Mouse (Mus musculus): Measurements from ENCODE around the gene Rerg. TPM values are rescaled to one million over a fixed set of nuclear protein-coding genes. Genes with fewer than 3 reads are reported as not detected.

Gene Rerg
- polyA plus RNA-seq, 1 experiment from 2014 or later, result 1.6 TPM

DNA sequence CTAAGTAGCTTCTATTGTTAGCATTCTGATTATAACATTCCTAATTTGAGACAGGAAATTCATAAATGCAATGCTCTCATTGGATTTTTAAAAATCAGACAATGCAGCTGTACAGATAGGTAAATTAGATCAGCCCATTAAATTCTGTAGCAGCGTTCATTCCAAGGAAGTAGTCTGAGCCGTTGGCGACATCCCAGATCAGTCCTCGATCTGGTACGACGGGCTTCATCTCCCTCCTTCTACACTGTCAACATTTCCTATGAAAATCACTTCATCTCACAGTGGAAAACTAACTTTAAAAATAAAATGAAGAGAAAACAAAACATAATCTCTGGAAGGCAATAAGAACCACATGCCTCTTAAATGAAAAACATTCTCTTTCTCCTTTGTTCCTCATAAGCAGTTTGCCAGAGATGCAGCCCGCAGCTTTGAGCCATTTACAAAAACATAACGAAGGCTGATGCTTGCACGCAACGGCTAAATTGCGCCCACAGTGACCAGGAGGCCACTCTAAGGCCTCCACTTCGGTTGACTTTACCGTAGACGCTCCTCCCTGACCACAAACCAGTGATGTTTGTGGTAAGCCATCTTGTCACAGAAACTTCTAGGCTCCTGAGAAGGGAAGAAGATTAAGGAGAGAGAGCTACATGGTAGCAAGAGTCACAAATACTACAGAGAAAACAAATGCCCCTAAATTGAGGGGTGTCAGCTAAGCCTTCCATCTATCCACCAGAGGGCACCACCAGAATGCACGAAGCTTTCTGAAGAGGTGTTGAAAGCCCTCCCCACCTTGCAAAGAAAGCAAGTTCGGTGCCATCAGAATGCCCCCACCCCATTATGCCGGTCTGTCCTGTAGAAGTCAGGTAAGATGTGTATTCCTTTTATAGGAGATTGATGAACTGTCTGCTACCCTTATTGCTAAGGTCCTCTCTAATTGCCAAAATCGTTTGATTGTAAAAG is 71.8 kb downstream of the Rerg start:
- DNase-seq (ENCODE audit: low spot score), result no peak
- no peak overlapping the region for H3K9ac ChIP-seq (ENCODE audit: low read length)
- H3K27me3 ChIP-seq (ENCODE audit: control insufficient read depth, insufficient read depth, low read length), result no peaks in the 10 kb centered on the region
- H3K27ac ChIP-seq (ENCODE audit: low read depth, low read length), result no peak overlapping the region
- ATAC-seq (replicated peaks; ENCODE audit: low FRiP score), result no peak
- H3K4me3 ChIP-seq (ENCODE audit: low read depth, low read length), result no peak overlapping the region
- H3K4me1 ChIP-seq (replicated peaks; ENCODE audit: control insufficient read depth, insufficient read depth, low read length), result no peaks in the 10 kb centered on the region
- WGBS, result 71% methylated on average over 18 of the region's 18 CpGs
- no peak overlapping the region for H3K4me2 ChIP-seq (ENCODE audit: low read depth, low read length, severe bottlenecking)
- no peaks in the 10 kb centered on the region for H3K9me3 ChIP-seq (ENCODE audit: control insufficient read depth, low read length)
- no peaks in the 10 kb centered on the region for H3K36me3 ChIP-seq (ENCODE audit: control insufficient read depth, insufficient read depth, low read length)

- no peak overlapping the region for H3K27ac ChIP-seq (ENCODE audit: low read depth, low read length)
- no peaks in the 10 kb centered on the region for H3K4me1 ChIP-seq (replicated peaks; ENCODE audit: control insufficient read depth, insufficient read depth, low read length)
- no peak overlapping the region for H3K9ac ChIP-seq (ENCODE audit: low read length)
- ATAC-seq (replicated peaks; ENCODE audit: low FRiP score) (no peak), DNase-seq (ENCODE audit: low spot score) (no peak)
- H3K36me3 ChIP-seq (ENCODE audit: control insufficient read depth, insufficient read depth, low read length), result no peaks in the 10 kb centered on the region
- no peaks in the 10 kb centered on the region for H3K9me3 ChIP-seq (ENCODE audit: control insufficient read depth, low read length)
- 87% methylated on average over 2 of the region's 2 CpGs for WGBS
- no peak overlapping the region for H3K4me2 ChIP-seq (ENCODE audit: low read depth, low read length, severe bottlenecking)
- no peak overlapping the region for H3K4me3 ChIP-seq (ENCODE audit: low read depth, low read length)
- H3K27me3 ChIP-seq (ENCODE audit: control insufficient read depth, insufficient read depth, low read length), result no peaks in the 10 kb centered on the region
Observed at GRCm38 (mm10) chr6:137094475-137094874, 75.8 kb downstream of the Rerg start.

DNA sequence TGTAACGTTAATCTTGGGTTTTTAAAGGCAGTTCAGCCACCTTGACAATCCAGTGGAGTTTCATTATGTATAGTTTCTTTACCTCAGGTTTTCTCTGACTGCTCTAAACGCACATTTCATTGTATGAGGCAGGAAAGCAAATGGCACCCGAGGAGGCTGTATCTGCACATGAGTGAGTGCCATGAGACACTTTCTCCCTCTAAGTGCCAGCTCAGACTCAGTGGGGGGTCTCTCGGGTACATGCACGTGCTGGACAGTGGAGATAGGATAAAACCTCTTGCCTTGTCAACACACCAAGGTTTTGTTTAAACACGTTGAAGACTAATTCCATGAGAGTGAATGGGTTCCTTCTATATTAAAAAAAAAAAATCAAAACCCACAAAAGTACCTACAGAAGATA is 81.8 kb downstream of the Rerg start:
- no peak overlapping the region for H3K27ac ChIP-seq (ENCODE audit: low read depth, low read length)
- ATAC-seq (replicated peaks; ENCODE audit: low FRiP score), result no peak
- no peaks in the 10 kb centered on the region for H3K9me3 ChIP-seq (ENCODE audit: control insufficient read depth, low read length)
- DNase-seq (ENCODE audit: low spot score), result no peak
- H3K36me3 ChIP-seq (ENCODE audit: control insufficient read depth, insufficient read depth, low read length), result no peaks in the 10 kb centered on the region
- no peaks in the 10 kb centered on the region for H3K27me3 ChIP-seq (ENCODE audit: control insufficient read depth, insufficient read depth, low read length)
- no peak overlapping the region for H3K4me3 ChIP-seq (ENCODE audit: low read depth, low read length)
- WGBS, result 74% methylated on average over 6 of the region's 6 CpGs
- no peak overlapping the region for H3K9ac ChIP-seq (ENCODE audit: low read length)
- no peak overlapping the region for H3K4me2 ChIP-seq (ENCODE audit: low read depth, low read length, severe bottlenecking)
- H3K4me1 ChIP-seq (replicated peaks; ENCODE audit: control insufficient read depth, insufficient read depth, low read length), result no peaks in the 10 kb centered on the region

DNA sequence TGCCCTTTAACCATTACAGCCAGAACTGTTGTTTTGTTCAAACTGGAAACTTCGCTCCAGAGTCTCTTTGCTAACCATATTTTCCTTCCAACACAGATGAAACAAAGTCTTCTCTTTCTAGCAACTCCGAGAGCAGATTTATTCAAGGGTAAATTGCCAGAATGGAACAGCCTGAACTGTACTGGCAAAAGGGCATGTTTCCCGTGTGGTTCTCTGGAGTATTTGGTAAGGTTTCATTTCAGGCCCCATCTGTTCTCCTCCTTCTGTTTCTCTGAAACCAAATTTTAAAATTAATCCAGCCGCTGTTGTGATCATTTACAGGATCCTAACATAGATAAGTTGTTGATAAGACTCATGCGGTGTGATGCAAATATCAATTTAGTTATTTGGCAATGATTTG is 82.3 kb downstream of the Rerg start:
- no peak for DNase-seq (ENCODE audit: low spot score)

DNA sequence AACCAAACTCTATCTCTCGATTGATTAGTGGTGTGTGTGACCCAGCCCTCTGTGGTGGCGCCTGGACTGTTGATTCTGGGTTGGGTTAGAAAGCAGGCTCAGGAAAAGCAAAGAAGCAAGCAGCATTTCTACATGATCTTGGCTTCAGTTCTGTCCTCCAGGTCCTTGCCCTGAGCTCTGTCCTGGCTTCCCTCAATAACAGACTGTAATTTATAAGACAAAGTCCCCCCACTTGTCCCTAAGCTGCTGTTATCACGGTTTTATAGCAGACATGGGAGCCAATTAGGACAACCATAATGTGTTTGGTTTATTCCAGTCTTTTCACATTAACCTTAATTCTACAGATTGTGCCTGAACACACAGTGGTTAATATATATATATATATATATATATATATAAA is 82.8 kb downstream of the Rerg start:
- no peaks in the 10 kb centered on the region for H3K27me3 ChIP-seq (ENCODE audit: control insufficient read depth, insufficient read depth, low read length)
- no peak overlapping the region for H3K27ac ChIP-seq (ENCODE audit: low read depth, low read length)
- ATAC-seq (replicated peaks; ENCODE audit: low FRiP score) (no peak), DNase-seq (ENCODE audit: low spot score) (no peak)
- H3K9ac ChIP-seq (ENCODE audit: low read length), result no peak overlapping the region
- 84% methylated on average over 3 of the region's 3 CpGs for WGBS
- H3K36me3 ChIP-seq (ENCODE audit: control insufficient read depth, insufficient read depth, low read length), result no peaks in the 10 kb centered on the region
- no peak overlapping the region for H3K4me2 ChIP-seq (ENCODE audit: low read depth, low read length, severe bottlenecking)
- H3K4me1 ChIP-seq (replicated peaks; ENCODE audit: control insufficient read depth, insufficient read depth, low read length), result no peaks in the 10 kb centered on the region
- H3K4me3 ChIP-seq (ENCODE audit: low read depth, low read length), result no peak overlapping the region
- H3K9me3 ChIP-seq (ENCODE audit: control insufficient read depth, low read length), result no peaks in the 10 kb centered on the region

More for the DNA sequence above, 82.3 kb downstream of the Rerg start:
- ATAC-seq (replicated peaks; ENCODE audit: low FRiP score), result no peak
- no peak overlapping the region for H3K27ac ChIP-seq (ENCODE audit: low read depth, low read length)
- H3K9ac ChIP-seq (ENCODE audit: low read length), result no peak overlapping the region
- H3K4me1 ChIP-seq (replicated peaks; ENCODE audit: control insufficient read depth, insufficient read depth, low read length), result no peaks in the 10 kb centered on the region
- no peak overlapping the region for H3K4me2 ChIP-seq (ENCODE audit: low read depth, low read length, severe bottlenecking)
- no peaks in the 10 kb centered on the region for H3K9me3 ChIP-seq (ENCODE audit: control insufficient read depth, low read length)
- H3K4me3 ChIP-seq (ENCODE audit: low read depth, low read length), result no peak overlapping the region
- no peaks in the 10 kb centered on the region for H3K27me3 ChIP-seq (ENCODE audit: control insufficient read depth, insufficient read depth, low read length)
- WGBS, result 88% methylated on average over 5 of the region's 5 CpGs
- H3K36me3 ChIP-seq (ENCODE audit: control insufficient read depth, insufficient read depth, low read length), result no peaks in the 10 kb centered on the region

DNA sequence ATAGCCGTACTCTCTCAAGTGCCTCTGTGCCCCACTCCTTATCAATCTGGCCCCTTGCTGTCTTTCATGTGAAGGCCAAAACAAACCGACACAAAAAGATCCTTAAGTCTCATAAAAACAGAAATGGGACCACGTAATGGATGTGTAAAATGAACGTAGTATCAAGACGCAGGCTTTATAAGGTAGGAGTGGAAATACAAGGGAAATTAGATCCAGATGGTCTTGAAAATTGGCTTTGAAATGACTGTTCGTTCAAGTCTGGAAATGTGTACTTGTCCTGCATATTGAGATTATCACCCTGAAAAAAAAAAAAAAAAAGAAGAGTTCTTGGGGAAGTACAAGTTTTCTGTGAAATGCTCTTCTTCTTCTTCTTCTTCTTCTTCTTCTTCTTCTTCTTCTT is 90.6 kb downstream of the Rerg start:
- Histone ChIP-seq H3K9me3 (ENCODE audit: control insufficient read depth, low read length) (no peaks in the 10 kb centered on the region), H3K27me3 (ENCODE audit: control insufficient read depth, insufficient read depth, low read length) (no peaks in the 10 kb centered on the region), H3K4me1 (replicated peaks; ENCODE audit: control insufficient read depth, insufficient read depth, low read length) (no peaks in the 10 kb centered on the region), H3K9ac (ENCODE audit: low read length) (no peak overlapping the region), H3K36me3 (ENCODE audit: control insufficient read depth, insufficient read depth, low read length) (no peaks in the 10 kb centered on the region), H3K4me3 (ENCODE audit: low read depth, low read length) (no peak overlapping the region), H3K4me2 (ENCODE audit: low read depth, low read length, severe bottlenecking) (no peak overlapping the region), H3K27ac (ENCODE audit: low read depth, low read length) (no peak overlapping the region)
- 85% methylated on average over 6 of the region's 6 CpGs for WGBS
- ATAC-seq (replicated peaks; ENCODE audit: low FRiP score) (no peak), DNase-seq (ENCODE audit: low spot score) (no peak)

DNA sequence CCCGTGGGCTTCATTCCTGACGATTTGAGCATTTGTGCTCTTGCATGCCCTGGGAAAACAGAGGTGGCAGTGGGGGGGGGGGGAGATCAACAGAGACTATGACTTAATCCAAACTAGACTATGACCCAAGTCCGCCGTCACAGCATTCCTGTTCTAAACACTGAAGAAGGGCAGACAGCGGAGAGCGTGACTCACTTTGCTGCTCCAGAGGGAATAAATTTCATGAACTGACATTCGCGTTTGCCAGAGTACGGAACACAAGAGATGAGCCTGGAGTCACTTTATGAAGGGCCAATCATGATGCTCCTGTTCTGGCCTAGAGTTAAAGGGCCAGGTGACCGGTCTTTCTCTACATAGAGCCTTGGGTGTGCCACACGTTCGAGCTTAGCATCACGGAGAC is 93.6 kb downstream of the Rerg start:
- Histone ChIP-seq H3K36me3 (ENCODE audit: control insufficient read depth, insufficient read depth, low read length) (no peaks in the 10 kb centered on the region), H3K9ac (ENCODE audit: low read length) (no peak overlapping the region), H3K9me3 (ENCODE audit: control insufficient read depth, low read length) (no peaks in the 10 kb centered on the region), H3K27me3 (ENCODE audit: control insufficient read depth, insufficient read depth, low read length) (no peaks in the 10 kb centered on the region), H3K27ac (ENCODE audit: low read depth, low read length) (no peak overlapping the region), H3K4me3 (ENCODE audit: low read depth, low read length) (no peak overlapping the region), H3K4me2 (ENCODE audit: low read depth, low read length, severe bottlenecking) (no peak overlapping the region), H3K4me1 (replicated peaks; ENCODE audit: control insufficient read depth, insufficient read depth, low read length) (no peaks in the 10 kb centered on the region)
- DNase-seq (ENCODE audit: low spot score), result no peak
- ATAC-seq (replicated peaks; ENCODE audit: low FRiP score), result no peak
- WGBS, result 93% methylated on average over 13 of the region's 13 CpGs

DNA sequence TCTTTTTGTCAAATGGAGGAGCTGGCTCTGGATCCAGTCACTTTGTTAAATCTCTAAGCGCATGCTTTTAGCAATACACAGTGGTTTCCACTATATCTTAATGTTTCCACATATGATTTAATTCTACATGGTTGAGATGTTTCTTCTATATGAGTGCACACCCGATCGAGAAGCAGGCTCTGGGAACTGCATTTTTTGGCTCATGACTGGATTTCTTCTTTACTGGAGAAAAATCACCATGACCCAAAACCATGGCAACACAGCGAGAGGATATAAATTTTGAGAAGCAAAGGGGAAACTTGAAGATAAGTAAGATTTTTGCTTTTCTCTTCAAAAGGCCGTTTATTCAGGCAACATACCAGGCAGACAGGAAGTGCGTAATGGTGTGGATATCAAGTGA is 94.1 kb downstream of the Rerg start:
- H3K9ac ChIP-seq (ENCODE audit: low read length), result no peak overlapping the region
- no peaks in the 10 kb centered on the region for H3K4me1 ChIP-seq (replicated peaks; ENCODE audit: control insufficient read depth, insufficient read depth, low read length)
- no peaks in the 10 kb centered on the region for H3K9me3 ChIP-seq (ENCODE audit: control insufficient read depth, low read length)
- H3K4me3 ChIP-seq (ENCODE audit: low read depth, low read length), result no peak overlapping the region
- no peaks in the 10 kb centered on the region for H3K27me3 ChIP-seq (ENCODE audit: control insufficient read depth, insufficient read depth, low read length)
- DNase-seq (ENCODE audit: low spot score), result no peak
- no peak overlapping the region for H3K27ac ChIP-seq (ENCODE audit: low read depth, low read length)
- WGBS, result 92% methylated on average over 6 of the region's 6 CpGs
- H3K36me3 ChIP-seq (ENCODE audit: control insufficient read depth, insufficient read depth, low read length), result no peaks in the 10 kb centered on the region
- H3K4me2 ChIP-seq (ENCODE audit: low read depth, low read length, severe bottlenecking), result no peak overlapping the region
- no peak for ATAC-seq (replicated peaks; ENCODE audit: low FRiP score)

DNA sequence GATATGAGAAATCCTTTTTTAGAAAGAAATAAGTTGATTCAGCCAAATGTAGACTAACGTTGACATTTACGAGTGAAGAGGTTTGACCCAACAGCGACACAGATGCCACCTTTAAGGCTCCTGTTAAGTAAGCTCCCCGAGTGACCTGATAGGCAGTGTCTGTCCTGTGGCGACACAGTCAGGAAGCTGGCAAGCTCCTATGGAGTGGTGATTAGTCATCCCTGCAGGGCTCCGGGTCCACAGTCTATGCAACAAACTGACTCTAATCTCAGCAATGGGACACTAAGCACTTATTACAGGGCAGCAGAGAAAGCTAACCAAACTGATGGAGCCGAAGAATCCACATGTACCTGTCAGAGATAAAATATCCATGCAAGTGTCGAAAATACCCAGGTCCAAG is 98.0 kb downstream of the Rerg start:
- 57% methylated on average over 8 of the region's 8 CpGs for WGBS
- Histone ChIP-seq H3K4me2 (ENCODE audit: low read depth, low read length, severe bottlenecking) (no peak overlapping the region), H3K36me3 (ENCODE audit: control insufficient read depth, insufficient read depth, low read length) (no peaks in the 10 kb centered on the region), H3K27ac (ENCODE audit: low read depth, low read length) (no peak overlapping the region), H3K9me3 (ENCODE audit: control insufficient read depth, low read length) (no peaks in the 10 kb centered on the region), H3K4me1 (replicated peaks; ENCODE audit: control insufficient read depth, insufficient read depth, low read length) (no peaks in the 10 kb centered on the region), H3K27me3 (ENCODE audit: control insufficient read depth, insufficient read depth, low read length) (no peaks in the 10 kb centered on the region), H3K9ac (ENCODE audit: low read length) (no peak overlapping the region), H3K4me3 (ENCODE audit: low read depth, low read length) (no peak overlapping the region)
- DNase-seq (ENCODE audit: low spot score) (no peak), ATAC-seq (replicated peaks; ENCODE audit: low FRiP score) (no peak)

Measured in forebrain, embryonic 11.5 days (tissue).